Mouse (Mus musculus) CD8-positive naive resting alpha-beta T cell, adult 2 months (primary cell): ENCODE measurements around the gene Impdh1.
"Not testable (repeated sequence)": the region's sequence is repeated elsewhere in the genome, so short reads cannot be mapped to it uniquely, and the experiment has no call there.

Experiments used
- DNase-seq, 2 experiments: peaks; one replicate each; pipeline ENCODE4 v3.0.0; 2022; ENCODE audit warnings: low read depth in 2 of 2, low spot score in 2 of 2

Gene Impdh1

GRCm38 (mm10) chr6:29215881-29216501 lies at the start of gene Impdh1:
TSS of gene Impdh1 (minus strand) at chr6:29216364.
- peak; percentile 78 to 85 for DNase-seq

- DNase-seq = peak in 1 of 2 experiments; percentile 22
Measured at GRCm38 (mm10) chr6:29264456-29264781, 48.3 kb upstream of the Impdh1 start.

- no peak for DNase-seq
Measured at GRCm38 (mm10) chr6:29263650-29264455, 47.7 kb upstream of the Impdh1 start.

- DNase-seq = no peak
Measured at GRCm38 (mm10) chr6:29261831-29262230, 45.7 kb upstream of the Impdh1 start.

- no peak for DNase-seq
Measured at GRCm38 (mm10) chr6:29259418-29259817, 43.3 kb upstream of the Impdh1 start.

GRCm38 (mm10) chr6:29247072-29247471 lies 30.9 kb upstream of the Impdh1 start:
- DNase-seq = no peak

GRCm38 (mm10) chr6:29246585-29246984 lies 30.4 kb upstream of the Impdh1 start:
- DNase-seq = no peak

GRCm38 (mm10) chr6:29246183-29246582 lies 30.0 kb upstream of the Impdh1 start:
- DNase-seq = no peak

GRCm38 (mm10) chr6:29245272-29246120 lies 29.3 kb upstream of the Impdh1 start:
- DNase-seq = no peak

GRCm38 (mm10) chr6:29242265-29242664 lies 26.1 kb upstream of the Impdh1 start:
- DNase-seq = peak in 1 of 2 experiments; percentile 28

GRCm38 (mm10) chr6:29241697-29242096 lies 25.5 kb upstream of the Impdh1 start:
- DNase-seq = peak in 1 of 2 experiments; percentile 42

GRCm38 (mm10) chr6:29240806-29241205 lies 24.6 kb upstream of the Impdh1 start:
- DNase-seq = peak; percentile 66 to 73

- peak; percentile 28 to 45 for DNase-seq
Measured at GRCm38 (mm10) chr6:29234272-29234671, 18.1 kb upstream of the Impdh1 start.

GRCm38 (mm10) chr6:29233710-29234109 lies 17.5 kb upstream of the Impdh1 start:
- DNase-seq = no peak

GRCm38 (mm10) chr6:29232321-29232720 lies 16.2 kb upstream of the Impdh1 start:
- DNase-seq = peak; percentile 46 to 53

GRCm38 (mm10) chr6:29231799-29232198 lies 15.6 kb upstream of the Impdh1 start:
- no peak for DNase-seq

- no peak for DNase-seq
Measured at GRCm38 (mm10) chr6:29230386-29230785, 14.2 kb upstream of the Impdh1 start.

- no peak for DNase-seq
Measured at GRCm38 (mm10) chr6:29229265-29229913, 13.2 kb upstream of the Impdh1 start.

GRCm38 (mm10) chr6:29217717-29218116 lies 1.6 kb upstream of the Impdh1 start:
- not testable (repeated sequence) for DNase-seq

- no peak for DNase-seq
Measured at GRCm38 (mm10) chr6:29215181-29215580, 983 bp downstream of the Impdh1 start.

GRCm38 (mm10) chr6:29214776-29215175 lies 1.4 kb downstream of the Impdh1 start:
- peak in 1 of 2 experiments; percentile 28 for DNase-seq
